Mouse (Mus musculus): ENCODE data around the gene Cacnb1. TPM values are rescaled to one million over a fixed set of nuclear protein-coding genes. Genes with fewer than 3 reads are reported as not detected.

Cacnb1 gene
- total RNA-seq, 2 experiments from 2014 or later = 18.8 TPM

- no peak for DNase-seq (ENCODE audit: low spot score in 2 of 2)
These were observed 65.8 kb downstream of the Cacnb1 start for GRCm38 (mm10) chr11:97956905-97957560.

DNA sequence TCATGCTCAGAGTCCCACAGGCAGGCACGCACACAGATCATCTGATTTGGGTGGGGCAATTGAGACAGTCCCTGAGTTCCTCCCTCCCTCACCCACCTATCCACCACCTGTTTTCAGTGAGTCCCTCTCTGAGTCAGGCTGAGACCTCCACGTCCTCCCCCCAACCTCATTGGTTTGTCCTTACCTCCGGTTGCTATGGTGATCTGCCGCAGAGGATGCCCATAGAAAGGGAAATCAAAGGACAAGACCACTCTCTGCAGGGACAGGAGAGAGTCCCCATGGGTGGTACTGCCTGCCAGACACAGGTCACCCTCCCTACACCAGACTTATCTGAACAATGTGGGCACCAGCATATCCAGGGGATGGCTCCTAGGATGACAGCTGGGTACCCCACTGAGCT lies 66.9 kb downstream of the Cacnb1 start:
- no peak for DNase-seq (ENCODE audit: low spot score in 2 of 2)

DNA sequence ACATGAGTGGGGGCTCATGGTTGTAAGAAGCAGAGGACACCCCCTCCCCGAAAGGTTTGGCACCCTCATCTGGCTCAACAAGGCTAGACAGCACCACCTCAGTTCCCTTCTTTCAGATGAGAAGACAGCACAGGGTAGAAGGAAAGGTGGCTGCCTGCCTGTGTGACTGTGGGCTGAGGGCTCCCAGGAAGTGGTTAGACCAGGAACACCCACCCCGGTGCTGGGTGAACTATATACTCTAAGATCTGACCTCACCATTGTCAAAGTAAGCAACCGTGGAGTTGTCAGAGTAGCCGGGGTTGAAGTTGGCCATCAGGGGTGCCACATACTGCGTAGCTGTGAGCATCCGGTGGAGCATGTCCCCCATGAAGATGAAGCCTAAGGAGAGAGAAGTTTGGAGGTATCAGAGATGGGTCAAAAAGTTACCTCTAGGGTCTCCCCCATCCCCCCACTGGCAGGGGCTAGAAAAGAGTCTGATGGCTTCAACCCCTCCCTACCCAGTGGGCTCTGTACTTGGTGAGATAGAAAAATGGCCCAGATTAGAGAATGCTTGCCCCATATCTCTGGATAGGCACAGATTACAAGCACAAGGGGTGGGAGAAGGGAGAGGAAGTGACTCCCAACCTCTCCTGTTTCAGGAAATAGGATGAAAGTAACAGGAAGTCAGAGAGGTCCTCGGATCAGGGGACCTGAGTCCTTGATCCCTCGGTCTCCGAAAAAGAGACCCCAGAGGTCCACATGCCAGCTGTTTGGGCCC lies 67.5 kb downstream of the Cacnb1 start:
- DNase-seq (ENCODE audit: low spot score in 2 of 2) = no peak

GRCm38 (mm10) chr11:97954469-97955141 lies 68.2 kb downstream of the Cacnb1 start:
- no peak for DNase-seq (ENCODE audit: low spot score in 2 of 2)

GRCm38 (mm10) chr11:97953939-97954275 lies 68.9 kb downstream of the Cacnb1 start:
- DNase-seq (ENCODE audit: low spot score in 2 of 2) = no peak

- DNase-seq (ENCODE audit: low spot score in 2 of 2) = no peak
These were observed 69.5 kb downstream of the Cacnb1 start for GRCm38 (mm10) chr11:97953179-97953938.

- no peak for DNase-seq (ENCODE audit: low spot score in 2 of 2)
These were observed 70.3 kb downstream of the Cacnb1 start for GRCm38 (mm10) chr11:97952367-97953006.

Small RNAs within 50 kb of the gene (microRNA-seq; reads per million reads assigned to microRNA genes)
- gene Gm27597 = not detected

Other genes starting within 250 kb of the Cacnb1 start
- gene 1700001P01Rik, start 247.1 kb downstream of the Cacnb1 start, total RNA-seq (2021) = under 1 TPM in 1 of 2 experiments, not detected in 1; 0.87 TPM
- 1,000 to 10,000 TPM; 1,280 to 1,304 TPM for gene Rpl23, start 240.6 kb downstream of the Cacnb1 start, total RNA-seq (2021)
- 100 to 1,000 TPM; 184 to 192 TPM for gene Lasp1, start 224.0 kb downstream of the Cacnb1 start, total RNA-seq (2021)
- 1 to 10 TPM; 6.6 to 6.7 TPM for gene B230217C12Rik, start 182.3 kb downstream of the Cacnb1 start, total RNA-seq (2021)
- 1 to 10 TPM; 1.2 to 1.8 TPM for gene Fbxo47, start 138.9 kb downstream of the Cacnb1 start, total RNA-seq (2021)
- 10 to 100 TPM; 12.5 to 13.3 TPM for gene Plxdc1, start 36.6 kb downstream of the Cacnb1 start, total RNA-seq (2021)
- gene Arl5c, start 26.9 kb downstream of the Cacnb1 start, total RNA-seq (2021) = 1 to 10 TPM; 1.6 to 1.9 TPM
- gene Rpl19, start 3.7 kb upstream of the Cacnb1 start, total RNA-seq (2021) = 1,000 to 10,000 TPM; 1,362 to 1,367 TPM
- 1 to 10 TPM; 4.1 to 4.8 TPM for gene Stac2, start 30.4 kb upstream of the Cacnb1 start, total RNA-seq (2021)
- gene Fbxl20, start 127.4 kb upstream of the Cacnb1 start, total RNA-seq (2021) = 10 to 100 TPM; 45.0 to 45.6 TPM
- 10 to 100 TPM; 60.9 to 62.4 TPM for gene Med1, start 170.3 kb upstream of the Cacnb1 start, total RNA-seq (2021)
- 10 to 100 TPM; 50.8 to 53.8 TPM for gene Cdk12, start 180.0 kb upstream of the Cacnb1 start, total RNA-seq (2021)